Mouse (Mus musculus) limb, embryonic 14.5 days (tissue): ENCODE measurements at regions not wholly inside any gene's neighbourhood (a gene's known extent, or its start where the extent isn't known, plus 50 kb on each side); places are given as distances from the start of the nearest gene placed in this dataset.

Source experiments
- ATAC-seq: fragments of 200-750 bp; cut with Nextera tagmentation; 2 replicates; pipeline ENCODE4 v1.8.0; 2017; ENCODE audit warnings: low read depth, moderate number of reproducible peaks, moderate TSS enrichment; ENCODE audit not compliant: low FRiP score
- DNase-seq: peaks from one replicate; pipeline ENCODE4 v3.0.0-alpha.2; 2015; ENCODE audit warnings: low spot score
- H3K27ac ChIP-seq: fragments of 300-500 bp; sonication (generic); replicated peaks from 2 replicates; pipeline ENCODE4 v1.5.1; 2014; ENCODE audit warnings: low read depth, mild to moderate bottlenecking, low read length, moderate library complexity, mixed read lengths
- H3K27me3 ChIP-seq: fragments of 300-500 bp; sonication (generic); 2 replicates; pipeline ENCODE4 v1.6.1; 2014; ENCODE audit warnings: low read length, mixed read lengths; ENCODE audit not compliant: control insufficient read depth, insufficient read depth
- H3K36me3 ChIP-seq: fragments of 300-500 bp; sonication (generic); 2 replicates; pipeline ENCODE4 v1.6.1; 2014; ENCODE audit warnings: mild to moderate bottlenecking, low read length, moderate library complexity, mixed read lengths; ENCODE audit not compliant: control insufficient read depth, insufficient read depth
- H3K4me1 ChIP-seq: fragments of 300-500 bp; sonication (generic); 2 replicates; pipeline ENCODE4 v1.6.1; 2014; ENCODE audit warnings: antibody characterized with exemption, low read length, mixed read lengths; ENCODE audit not compliant: control insufficient read depth, insufficient read depth
- H3K4me2 ChIP-seq: fragments of 300-500 bp; sonication (generic); replicated peaks from 2 replicates; pipeline ENCODE4 v1.6.1; 2014; ENCODE audit warnings: low read depth, mild to moderate bottlenecking, low read length, moderate library complexity; ENCODE audit not compliant: severe bottlenecking
- H3K4me3 ChIP-seq: fragments of 300-500 bp; sonication (generic); replicated peaks from 2 replicates; pipeline ENCODE4 v1.5.1; 2014; ENCODE audit warnings: low read length
- H3K9ac ChIP-seq: fragments of 300-500 bp; sonication (generic); 2 replicates; pipeline ENCODE4 v1.6.1; 2014; ENCODE audit warnings: mild to moderate bottlenecking, low read depth, low read length, moderate library complexity; ENCODE audit not compliant: severe bottlenecking
- H3K9me3 ChIP-seq: fragments of 300-500 bp; sonication (generic); 2 replicates; pipeline ENCODE4 v1.6.1; 2016; ENCODE audit warnings: low read length; ENCODE audit not compliant: control insufficient read depth
- POLR2A ChIP-seq: fragments of 200-500 bp; IDR thresholded peaks from 2 replicates; pipeline ENCODE4 v1.8.0; 2012; ENCODE audit warnings: inconsistent platforms, mild to moderate bottlenecking, moderate library complexity, borderline replicate concordance; ENCODE audit not compliant: insufficient read depth, insufficient read length; ENCODE audit errors: extremely low read depth
- WGBS: fragments of 180-500 bp; shearing (Covaris S2); extraction: QIAGEN DNeasy Blood & Tissue Kit; methylation state at CpG from one replicate; pipeline ENCODE4 v1.1.7; 2014; 5-methylcytosine and 5-hydroxymethylcytosine counted together

DNA sequence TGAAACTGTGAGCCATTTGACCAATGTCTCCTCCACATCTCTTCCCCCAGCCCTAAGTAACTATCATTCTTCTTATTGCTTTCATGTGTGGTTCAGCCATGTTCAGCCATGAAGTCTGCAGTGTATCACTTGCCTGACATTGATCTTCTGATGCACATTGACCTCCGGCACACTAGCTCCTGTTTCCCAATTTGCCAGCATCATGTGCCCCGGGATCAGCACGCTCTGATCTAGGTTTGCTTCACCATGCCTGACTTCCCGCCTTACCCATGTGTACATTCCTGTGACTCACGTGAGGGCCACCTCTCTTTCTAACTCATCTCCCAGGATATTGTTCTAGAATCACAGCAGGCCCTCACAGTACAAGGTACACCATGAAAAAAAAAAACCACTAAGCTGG is 277.9 kb downstream of the Foxo1 start:
- Histone ChIP-seq H3K9ac (no peak overlapping the region), H3K4me2 (no peak overlapping the region), H3K36me3 (no peaks in the 10 kb centered on the region), H3K4me3 (no peak overlapping the region), H3K4me1 (peaks cover 20% of the 10 kb centered on the region), H3K9me3 (no peaks in the 10 kb centered on the region), H3K27ac (no peak overlapping the region), H3K27me3 (no peaks in the 10 kb centered on the region)
- DNase-seq (no peak), ATAC-seq (no peak)
- 89% methylated on average over 5 of the region's 5 CpGs for WGBS
- no peak for TF ChIP-seq POLR2A

DNA sequence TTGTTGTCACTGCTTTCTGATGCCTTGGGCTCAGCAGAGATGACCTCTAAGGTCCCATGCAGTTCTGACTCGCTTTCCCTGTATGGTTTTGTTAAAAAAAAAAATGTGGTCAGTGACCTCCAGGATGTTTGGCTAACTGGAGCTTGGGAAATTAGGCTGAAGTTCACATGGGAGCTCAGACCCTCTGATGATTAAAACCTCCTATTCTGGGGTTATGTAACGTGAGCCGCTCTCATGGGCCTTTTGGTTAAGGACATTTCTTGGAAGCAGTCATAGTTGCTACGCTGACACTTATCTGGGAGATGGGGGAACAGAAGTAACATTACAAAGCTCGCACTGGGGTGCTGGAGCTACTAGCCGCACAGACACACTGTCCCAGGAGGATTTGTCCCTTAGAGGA is 274.9 kb downstream of the Foxo1 start:
- DNase-seq (no peak), ATAC-seq (no peak)
- Histone ChIP-seq H3K36me3 (no peaks in the 10 kb centered on the region), H3K4me2 (no peak overlapping the region), H3K27ac (no peak overlapping the region), H3K4me1 (peaks cover 30% of the 10 kb centered on the region), H3K27me3 (no peaks in the 10 kb centered on the region), H3K9ac (no peak overlapping the region), H3K9me3 (no peaks in the 10 kb centered on the region), H3K4me3 (no peak overlapping the region)
- 58% methylated on average over 6 of the region's 6 CpGs for WGBS
- TF ChIP-seq POLR2A = no peak

DNA sequence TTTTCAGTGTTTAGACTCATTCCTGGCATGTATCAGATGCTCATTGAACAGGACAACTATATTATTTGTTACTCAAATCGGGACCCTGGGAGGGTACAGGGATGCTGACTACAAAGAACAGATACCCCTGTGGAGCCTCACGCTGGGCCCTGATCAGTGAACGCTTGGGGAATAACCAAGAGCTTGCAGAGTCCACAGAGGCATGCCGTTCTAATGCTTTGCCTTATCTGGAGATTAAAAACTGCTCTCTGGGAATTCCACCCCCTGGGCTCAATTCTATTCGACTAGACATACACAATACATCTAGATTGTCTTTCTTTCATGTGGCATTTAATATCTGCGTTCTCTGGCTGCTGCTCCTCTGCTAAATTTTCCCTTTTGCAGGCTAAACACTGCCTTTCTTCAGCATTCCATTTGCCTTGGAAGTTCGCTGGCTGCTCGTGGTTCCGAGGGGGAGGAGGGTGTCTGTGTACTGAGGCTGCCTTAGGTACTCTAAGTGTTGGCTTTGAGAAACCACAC is 272.8 kb downstream of the Foxo1 start:
- DNase-seq = no peak
- Histone ChIP-seq H3K4me2 (no peak overlapping the region), H3K9me3 (no peaks in the 10 kb centered on the region), H3K4me1 (peaks cover 30% of the 10 kb centered on the region), H3K36me3 (no peaks in the 10 kb centered on the region), H3K4me3 (no peak overlapping the region), H3K9ac (no peak overlapping the region), H3K27ac (no peak overlapping the region), H3K27me3 (no peaks in the 10 kb centered on the region)
- 31% methylated on average over 9 of the region's 9 CpGs for WGBS
- no peak for TF ChIP-seq POLR2A
- no peak for ATAC-seq

DNA sequence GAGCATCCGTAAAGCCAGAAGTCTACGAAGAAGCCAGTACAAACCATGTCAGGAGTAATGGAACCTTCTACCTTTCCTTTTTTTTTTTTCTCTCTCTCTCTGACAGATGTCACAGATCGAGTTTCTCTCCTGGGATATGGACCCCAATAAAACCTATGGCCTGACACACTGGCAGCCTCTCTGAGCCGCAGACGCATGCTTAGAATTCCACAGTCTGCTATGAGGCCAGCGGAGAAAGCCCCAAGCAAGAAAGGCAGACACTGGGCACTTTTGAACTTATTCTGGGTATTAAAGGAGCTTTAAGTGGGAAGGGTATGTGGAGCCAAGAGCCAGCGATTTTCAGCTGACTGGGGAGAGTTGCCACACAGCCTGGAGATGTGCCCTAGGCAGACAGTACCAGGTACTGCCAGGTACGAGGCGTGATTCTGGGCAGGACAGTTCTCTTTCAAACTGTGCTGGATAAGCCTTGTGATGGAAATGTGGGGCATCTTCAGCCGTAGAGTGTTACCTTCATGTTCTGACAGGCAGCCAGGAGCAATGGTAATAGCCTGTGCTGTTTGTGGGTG is 271.8 kb downstream of the Foxo1 start:
- Histone ChIP-seq H3K4me3 (no peak overlapping the region), H3K27ac (0 out of 2 replicates have a peak overlapping the region, but pooled peaks have one; percentile 14), H3K9ac (no peak overlapping the region), H3K9me3 (no peaks in the 10 kb centered on the region), H3K4me2 (no peak overlapping the region), H3K4me1 (peaks cover 37% of the 10 kb centered on the region), H3K27me3 (no peaks in the 10 kb centered on the region), H3K36me3 (no peaks in the 10 kb centered on the region)
- 16% methylated on average over 10 of the region's 10 CpGs for WGBS
- ATAC-seq = peak; percentile 73
- peak; percentile 68 for DNase-seq
- TF ChIP-seq POLR2A = no peak

DNA sequence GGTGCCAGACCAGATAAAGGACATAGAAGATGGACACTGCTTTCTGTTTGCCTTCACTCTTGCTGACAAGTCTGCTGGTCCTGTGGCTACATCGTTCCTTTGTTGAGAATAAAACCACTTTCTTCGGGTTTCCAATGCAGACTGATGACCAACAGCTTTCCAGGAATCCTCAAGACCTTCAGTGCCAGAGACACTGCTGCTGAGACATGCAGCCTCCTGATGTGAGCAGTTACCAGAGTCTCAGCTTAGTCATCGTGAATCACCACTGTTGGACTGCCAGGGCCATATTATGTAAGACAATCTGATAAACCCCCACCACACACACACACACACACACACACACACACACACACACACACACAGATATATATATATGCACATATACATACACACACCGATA is 270.2 kb downstream of the Foxo1 start:
- TF ChIP-seq POLR2A = no peak
- H3K27me3 ChIP-seq = no peaks in the 10 kb centered on the region
- H3K4me3 ChIP-seq = no peak overlapping the region
- H3K4me2 ChIP-seq = no peak overlapping the region
- no peak overlapping the region for H3K27ac ChIP-seq
- WGBS = 84% methylated on average over 4 of the region's 4 CpGs
- no peaks in the 10 kb centered on the region for H3K36me3 ChIP-seq
- ATAC-seq (no peak), DNase-seq (no peak)
- H3K9ac ChIP-seq = no peak overlapping the region
- peaks cover 35% of the 10 kb centered on the region for H3K4me1 ChIP-seq
- no peaks in the 10 kb centered on the region for H3K9me3 ChIP-seq

DNA sequence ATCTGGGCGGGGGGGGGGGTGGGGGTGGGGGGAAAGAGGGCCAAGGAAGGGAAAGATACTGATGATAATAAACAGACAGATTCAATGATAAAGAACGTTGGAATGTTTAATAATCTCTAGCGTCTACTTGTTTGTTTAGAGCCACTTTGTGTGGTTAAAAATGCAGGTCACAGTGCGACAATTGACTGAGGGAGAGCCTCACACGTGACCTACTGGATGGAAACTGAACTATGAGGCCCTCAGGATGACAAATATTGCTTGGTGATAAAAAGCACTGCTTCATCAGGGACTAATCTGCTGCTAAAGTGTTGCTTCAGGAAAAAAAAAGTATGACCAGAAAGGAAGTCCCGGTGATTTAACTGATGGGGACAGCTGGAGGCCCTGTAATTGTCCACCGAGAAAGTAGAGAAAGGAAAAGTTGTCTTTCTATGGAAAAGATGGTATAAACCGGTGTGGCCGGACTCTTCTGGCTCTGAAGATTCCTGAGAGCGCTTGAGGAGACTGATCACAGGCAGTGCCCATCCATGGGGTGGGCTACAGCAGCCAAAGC is 269.3 kb downstream of the Foxo1 start:
- ATAC-seq (no peak), DNase-seq (no peak)
- no peaks in the 10 kb centered on the region for H3K9me3 ChIP-seq
- H3K9ac ChIP-seq = no peak overlapping the region
- H3K4me2 ChIP-seq = no peak overlapping the region
- 82% methylated on average over 10 of the region's 10 CpGs for WGBS
- H3K36me3 ChIP-seq = no peaks in the 10 kb centered on the region
- TF ChIP-seq POLR2A = no peak
- H3K4me3 ChIP-seq = no peak overlapping the region
- H3K4me1 ChIP-seq = peaks cover 30% of the 10 kb centered on the region
- H3K27ac ChIP-seq = no peak overlapping the region
- no peaks in the 10 kb centered on the region for H3K27me3 ChIP-seq
